Mouse (Mus musculus): ENCODE data around the gene Naglu. TPM values are rescaled to one million over a fixed set of nuclear protein-coding genes. Genes with fewer than 3 reads are reported as not detected.
A peak's percentile ranks its signal among the peaks of the same experiment; 100 is the strongest.

The Naglu gene
- polyA plus RNA-seq, 1 experiment from 2014 or later: 11.5 TPM

GRCm38 (mm10) chr11:101084246-101084645, 14.4 kb downstream of the Naglu start:
- Histone ChIP-seq H3K4me1 (ENCODE audit: control insufficient read depth, insufficient read depth, low read length) (peaks cover 33% of the 10 kb centered on the region), H3K4me3 (ENCODE audit: low read length) (no peak overlapping the region), H3K36me3 (ENCODE audit: control insufficient read depth, insufficient read depth) (peaks cover 5% of the 10 kb centered on the region), H3K4me2 (ENCODE audit: low read depth, low read length) (no peak overlapping the region), H3K27me3 (ENCODE audit: control insufficient read depth, insufficient read depth, low read length) (peaks cover 15% of the 10 kb centered on the region), H3K9ac (ENCODE audit: low read length) (no peak overlapping the region), H3K27ac (ENCODE audit: low read length) (no peak overlapping the region), H3K9me3 (replicated peaks; ENCODE audit: control insufficient read depth, low read length) (no peaks in the 10 kb centered on the region)
- ATAC-seq (replicated peaks; ENCODE audit: extremely low read depth, insufficient read depth, low FRiP score): no peak
- WGBS: 84% methylated on average over 14 of the region's 14 CpGs

GRCm38 (mm10) chr11:101084811-101085210, 15.0 kb downstream of the Naglu start:
- no peaks in the 10 kb centered on the region for H3K9me3 ChIP-seq (replicated peaks; ENCODE audit: control insufficient read depth, low read length)
- H3K27me3 ChIP-seq (ENCODE audit: control insufficient read depth, insufficient read depth, low read length): peaks cover 9% of the 10 kb centered on the region
- no peak overlapping the region for H3K9ac ChIP-seq (ENCODE audit: low read length)
- H3K4me3 ChIP-seq (ENCODE audit: low read length): no peak overlapping the region
- H3K27ac ChIP-seq (ENCODE audit: low read length): no peak overlapping the region
- peaks cover 31% of the 10 kb centered on the region for H3K4me1 ChIP-seq (ENCODE audit: control insufficient read depth, insufficient read depth, low read length)
- no peak for ATAC-seq (replicated peaks; ENCODE audit: extremely low read depth, insufficient read depth, low FRiP score)
- 90% methylated on average over 12 of the region's 12 CpGs for WGBS
- H3K4me2 ChIP-seq (ENCODE audit: low read depth, low read length): no peak overlapping the region
- H3K36me3 ChIP-seq (ENCODE audit: control insufficient read depth, insufficient read depth): peaks cover 11% of the 10 kb centered on the region

- no peak for ATAC-seq (replicated peaks; ENCODE audit: extremely low read depth, insufficient read depth, low FRiP score)
- WGBS: 89% methylated on average over 18 of the region's 18 CpGs
- H3K4me2 ChIP-seq (ENCODE audit: low read depth, low read length): no peak overlapping the region
Measured at GRCm38 (mm10) chr11:101085617-101086322, 16.0 kb downstream of the Naglu start.

GRCm38 (mm10) chr11:101086323-101086674, 16.5 kb downstream of the Naglu start:
- Histone ChIP-seq H3K9ac (ENCODE audit: low read length) (peak overlapping the region; percentile 83), H3K4me3 (ENCODE audit: low read length) (peak overlapping the region; percentile 90), H3K4me2 (ENCODE audit: low read depth, low read length) (peak overlapping the region; percentile 86), H3K27me3 (ENCODE audit: control insufficient read depth, insufficient read depth, low read length) (no peaks in the 10 kb centered on the region), H3K4me1 (ENCODE audit: control insufficient read depth, insufficient read depth, low read length) (peaks cover 29% of the 10 kb centered on the region), H3K27ac (ENCODE audit: low read length) (peak overlapping the region; percentile 88), H3K36me3 (ENCODE audit: control insufficient read depth, insufficient read depth) (peaks cover 24% of the 10 kb centered on the region), H3K9me3 (replicated peaks; ENCODE audit: control insufficient read depth, low read length) (no peaks in the 10 kb centered on the region)
- 69% methylated on average over 6 of the region's 6 CpGs for WGBS
- ATAC-seq (replicated peaks; ENCODE audit: extremely low read depth, insufficient read depth, low FRiP score): no peak

More at GRCm38 (mm10) chr11:101085617-101086322, 16.0 kb downstream of the Naglu start:
- H3K27ac ChIP-seq (ENCODE audit: low read length): no peak overlapping the region
- no peaks in the 10 kb centered on the region for H3K27me3 ChIP-seq (ENCODE audit: control insufficient read depth, insufficient read depth, low read length)
- peaks cover 20% of the 10 kb centered on the region for H3K36me3 ChIP-seq (ENCODE audit: control insufficient read depth, insufficient read depth)
- H3K9me3 ChIP-seq (replicated peaks; ENCODE audit: control insufficient read depth, low read length): no peaks in the 10 kb centered on the region
- H3K4me1 ChIP-seq (ENCODE audit: control insufficient read depth, insufficient read depth, low read length): peaks cover 29% of the 10 kb centered on the region
- H3K9ac ChIP-seq (ENCODE audit: low read length): peak overlapping the region; percentile 83; the same call in 1 of the 2 replicates
- H3K4me3 ChIP-seq (ENCODE audit: low read length): no peak overlapping the region

- peak; percentile 79 for ATAC-seq (replicated peaks; ENCODE audit: extremely low read depth, insufficient read depth, low FRiP score)
- Histone ChIP-seq H3K9me3 (replicated peaks; ENCODE audit: control insufficient read depth, low read length) (no peaks in the 10 kb centered on the region), H3K36me3 (ENCODE audit: control insufficient read depth, insufficient read depth) (peaks cover 31% of the 10 kb centered on the region), H3K27me3 (ENCODE audit: control insufficient read depth, insufficient read depth, low read length) (no peaks in the 10 kb centered on the region), H3K9ac (ENCODE audit: low read length) (peak within 1 kb of the TSS; percentile 83), H3K27ac (ENCODE audit: low read length) (peak within 1 kb of the TSS; percentile 88), H3K4me1 (ENCODE audit: control insufficient read depth, insufficient read depth, low read length) (peaks cover 24% of the 10 kb centered on the region), H3K4me2 (ENCODE audit: low read depth, low read length) (peak within 1 kb of the TSS; percentile 86), H3K4me3 (ENCODE audit: low read length) (peak within 1 kb of the TSS; percentile 90)
- WGBS: 2% methylated on average over 52 of the region's 52 CpGs
Measured at GRCm38 (mm10) chr11:101086756-101087681, 17.2 kb downstream of the Naglu start, which contains the start of gene Mlx. Gene Mlx, plus strand, starts transcription at chr11:101087277.

- no peaks in the 10 kb centered on the region for H3K27me3 ChIP-seq (ENCODE audit: control insufficient read depth, insufficient read depth, low read length)
- no peaks in the 10 kb centered on the region for H3K9me3 ChIP-seq (replicated peaks; ENCODE audit: control insufficient read depth, low read length)
- H3K4me3 ChIP-seq (ENCODE audit: low read length): peak overlapping the region; percentile 90
- peak overlapping the region; percentile 86 for H3K4me2 ChIP-seq (ENCODE audit: low read depth, low read length)
- no peak; the same call in none of the 2 replicates for ATAC-seq (replicated peaks; ENCODE audit: extremely low read depth, insufficient read depth, low FRiP score)
- peaks cover 24% of the 10 kb centered on the region for H3K4me1 ChIP-seq (ENCODE audit: control insufficient read depth, insufficient read depth, low read length)
- peak overlapping the region; percentile 83 for H3K9ac ChIP-seq (ENCODE audit: low read length)
- H3K36me3 ChIP-seq (ENCODE audit: control insufficient read depth, insufficient read depth): peaks cover 37% of the 10 kb centered on the region
- WGBS: 5% methylated on average over 8 of the region's 8 CpGs
- H3K27ac ChIP-seq (ENCODE audit: low read length): peak overlapping the region; percentile 88
Measured at GRCm38 (mm10) chr11:101087682-101088055, 17.9 kb downstream of the Naglu start.

GRCm38 (mm10) chr11:101089931-101090330, 20.1 kb downstream of the Naglu start:
- Histone ChIP-seq H3K4me2 (ENCODE audit: low read depth, low read length) (no peak overlapping the region), H3K9me3 (replicated peaks; ENCODE audit: control insufficient read depth, low read length) (no peaks in the 10 kb centered on the region), H3K27me3 (ENCODE audit: control insufficient read depth, insufficient read depth, low read length) (no peaks in the 10 kb centered on the region), H3K4me3 (ENCODE audit: low read length) (no peak overlapping the region), H3K27ac (ENCODE audit: low read length) (no peak overlapping the region), H3K36me3 (ENCODE audit: control insufficient read depth, insufficient read depth) (peaks cover 42% of the 10 kb centered on the region), H3K9ac (ENCODE audit: low read length) (no peak overlapping the region), H3K4me1 (ENCODE audit: control insufficient read depth, insufficient read depth, low read length) (peaks cover 25% of the 10 kb centered on the region)
- ATAC-seq (replicated peaks; ENCODE audit: extremely low read depth, insufficient read depth, low FRiP score): no peak
- 86% methylated on average over 1 of the region's 1 CpGs for WGBS

GRCm38 (mm10) chr11:101094930-101095313, 25.1 kb downstream of the Naglu start:
- H3K27me3 ChIP-seq (ENCODE audit: control insufficient read depth, insufficient read depth, low read length): no peaks in the 10 kb centered on the region
- H3K9me3 ChIP-seq (replicated peaks; ENCODE audit: control insufficient read depth, low read length): no peaks in the 10 kb centered on the region
- ATAC-seq (replicated peaks; ENCODE audit: extremely low read depth, insufficient read depth, low FRiP score): peak; percentile 12; the same call in 1 of the 2 replicates

More at GRCm38 (mm10) chr11:101094930-101095313, 25.1 kb downstream of the Naglu start:
- Histone ChIP-seq H3K9ac (ENCODE audit: low read length) (peak overlapping the region; percentile 92), H3K4me1 (ENCODE audit: control insufficient read depth, insufficient read depth, low read length) (peaks cover 7% of the 10 kb centered on the region), H3K36me3 (ENCODE audit: control insufficient read depth, insufficient read depth) (peaks cover 54% of the 10 kb centered on the region), H3K4me3 (ENCODE audit: low read length) (peak overlapping the region; percentile 88), H3K4me2 (ENCODE audit: low read depth, low read length) (peak overlapping the region; percentile 96), H3K27ac (ENCODE audit: low read length) (peak overlapping the region; percentile 99)
- WGBS: 2% methylated on average over 18 of the region's 18 CpGs
